ENCODE assay signal across 12 mouse cellular contexts in the genomic region with DNA sequence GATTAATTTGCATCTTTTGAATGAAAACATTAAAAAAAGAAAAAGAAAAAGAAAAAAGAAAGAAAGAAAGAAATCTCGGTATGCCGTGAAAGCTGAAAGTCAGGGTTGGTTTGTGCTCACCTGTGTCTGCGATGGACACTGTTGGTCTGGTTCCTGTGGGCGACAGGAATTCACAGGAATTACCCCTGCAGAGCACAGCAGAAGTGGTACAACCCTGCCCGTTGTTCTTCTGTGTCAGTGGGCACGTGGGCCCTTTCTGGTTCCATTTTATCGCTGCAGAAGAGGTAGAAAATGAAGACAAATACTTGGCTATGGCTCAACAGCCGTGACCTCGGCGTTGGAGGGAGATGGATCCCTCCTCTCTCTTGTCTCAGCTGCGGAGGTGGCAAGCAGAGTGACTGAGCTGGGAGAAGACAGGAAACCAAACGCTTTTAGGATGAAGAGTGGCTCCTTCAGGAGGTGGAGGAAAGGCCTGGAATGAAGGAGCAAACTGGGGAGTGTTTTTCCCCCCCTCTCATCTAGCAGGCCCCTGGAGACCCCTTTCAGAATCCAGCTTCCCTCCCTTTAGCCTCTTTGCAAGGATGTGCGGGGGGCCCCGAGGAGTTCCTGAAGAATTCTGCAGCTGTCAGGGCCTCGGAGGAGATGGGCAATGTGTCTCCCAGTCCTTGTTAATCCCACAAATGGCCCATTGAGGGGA.
DNase-seq lines count a peak whose midpoint lies in the region; ATAC-seq lines count a peak whose summit lies in the region.
"Had no signal": no experiment of that assay in that cellular context is flagged by ENCODE, and none has a peak within 500 bp of the region (broad histone marks: within the 10 kb centered on the region; RNA-seq: fewer than 3 reads in every experiment).

No protein-coding gene starts in this region.

- no peak for ATAC-seq in hindbrain, embryonic 12.5 days (ENCODE audit: low FRiP score)
- peak; percentile 48; the same call in 1 of the 2 replicates for ATAC-seq in embryonic facial prominence, embryonic 14.5 days (ENCODE audit: low read depth)
- ATAC-seq in neural tube, embryonic 14.5 days (ENCODE audit: low read depth): peak; percentile 21; the same call in 1 of the 2 replicates
- ATAC-seq in erythroid progenitor cell, adult 5-6 weeks (replicated peaks; ENCODE audit: low FRiP score, poor library complexity, severe bottlenecking): no peak

- no peak overlapping the region for H3K9ac ChIP-seq in hindbrain, embryonic 12.5 days
- no peak overlapping the region for H3K9ac ChIP-seq in embryonic facial prominence, embryonic 14.5 days (ENCODE audit: low read depth, low read length)
- no peak overlapping the region for H3K9ac ChIP-seq in neural tube, embryonic 14.5 days (replicated peaks; ENCODE audit: low read depth, low read length)
- H3K9ac ChIP-seq: hindbrain, embryonic 15.5 days had no signal

- WGBS in hindbrain, embryonic 10.5 days: 66% methylated on average over 15 of the region's 15 CpGs
- 53% methylated on average over 15 of the region's 15 CpGs for WGBS in hindbrain, embryonic 12.5 days
- WGBS in embryonic facial prominence, embryonic 14.5 days: 44% methylated on average over 15 of the region's 15 CpGs
- 43% methylated on average over 15 of the region's 15 CpGs for WGBS in neural tube, embryonic 14.5 days

- H3K4me3 ChIP-seq in hindbrain, embryonic 10.5 days: no peak overlapping the region
- H3K4me3 ChIP-seq in hindbrain, embryonic 12.5 days: no peak overlapping the region
- H3K4me3 ChIP-seq in embryonic facial prominence, embryonic 14.5 days (ENCODE audit: low read depth, low read length): no peak overlapping the region
- no peak overlapping the region for H3K4me3 ChIP-seq in neural tube, embryonic 14.5 days (ENCODE audit: low read depth, low read length)
- H3K4me3 ChIP-seq: heart, adult 2 months; hindbrain, embryonic 15.5 days had no signal

- H3K4me2 ChIP-seq in hindbrain, embryonic 12.5 days (replicated peaks): no peak overlapping the region
- no peak overlapping the region for H3K4me2 ChIP-seq in embryonic facial prominence, embryonic 14.5 days (ENCODE audit: low read depth, low read length)
- H3K4me2 ChIP-seq in neural tube, embryonic 14.5 days (ENCODE audit: low read depth, low read length): no peak overlapping the region
- H3K4me2 ChIP-seq: hindbrain, embryonic 15.5 days had no signal

- H3K4me1 ChIP-seq in hindbrain, embryonic 10.5 days (replicated peaks): peaks cover 11% of the 10 kb centered on the region
- H3K4me1 ChIP-seq in hindbrain, embryonic 12.5 days: peaks cover 11% of the 10 kb centered on the region
- H3K4me1 ChIP-seq in embryonic facial prominence, embryonic 14.5 days (ENCODE audit: control insufficient read depth, insufficient read depth, low read length): peaks cover 8% of the 10 kb centered on the region; the same call in 1 of the 2 replicates
- peaks cover 3% of the 10 kb centered on the region; the same call in 1 of the 2 replicates for H3K4me1 ChIP-seq in neural tube, embryonic 14.5 days (ENCODE audit: control insufficient read depth, insufficient read depth, low read length)

- no peaks in the 10 kb centered on the region for H3K9me3 ChIP-seq in hindbrain, embryonic 10.5 days
- H3K9me3 ChIP-seq in hindbrain, embryonic 12.5 days (replicated peaks): no peaks in the 10 kb centered on the region
- H3K9me3 ChIP-seq in embryonic facial prominence, embryonic 14.5 days (ENCODE audit: control insufficient read depth, low read length): no peaks in the 10 kb centered on the region
- no peaks in the 10 kb centered on the region for H3K9me3 ChIP-seq in neural tube, embryonic 14.5 days (ENCODE audit: control insufficient read depth, low read length)
- H3K9me3 ChIP-seq: hindbrain, embryonic 15.5 days had no signal

- DNase-seq in hindbrain, embryonic 10.5 days (ENCODE audit: low spot score): no peak
- DNase-seq in right cerebral cortex, postnatal 14 days: peak; percentile 35
- DNase-seq in right cerebral cortex, postnatal 4 days: no peak
- no peak for DNase-seq in embryonic facial prominence, embryonic 14.5 days (ENCODE audit: low spot score)
- DNase-seq in T-cell, adult 2 months (ENCODE audit: low spot score): no peak
- DNase-seq: heart, adult 2 months; spleen, adult 18-20 months; thymus, postnatal 25 days had no signal

- no peaks in the 10 kb centered on the region for H3K27me3 ChIP-seq in hindbrain, embryonic 10.5 days (ENCODE audit: insufficient read depth, poor library complexity, severe bottlenecking)
- no peaks in the 10 kb centered on the region for H3K27me3 ChIP-seq in hindbrain, embryonic 12.5 days
- H3K27me3 ChIP-seq in embryonic facial prominence, embryonic 14.5 days (replicated peaks; ENCODE audit: control insufficient read depth, insufficient read depth, low read length): no peaks in the 10 kb centered on the region
- H3K27me3 ChIP-seq in neural tube, embryonic 14.5 days (ENCODE audit: control insufficient read depth, insufficient read depth, low read length): no peaks in the 10 kb centered on the region
- H3K27me3 ChIP-seq: hindbrain, embryonic 15.5 days had no signal

- H3K36me3 ChIP-seq in hindbrain, embryonic 10.5 days: no peaks in the 10 kb centered on the region
- H3K36me3 ChIP-seq in hindbrain, embryonic 12.5 days: no peaks in the 10 kb centered on the region
- no peaks in the 10 kb centered on the region for H3K36me3 ChIP-seq in embryonic facial prominence, embryonic 14.5 days (ENCODE audit: control insufficient read depth, insufficient read depth, low read length)
- no peaks in the 10 kb centered on the region for H3K36me3 ChIP-seq in neural tube, embryonic 14.5 days (ENCODE audit: control insufficient read depth, insufficient read depth, low read length)
- H3K36me3 ChIP-seq: hindbrain, embryonic 15.5 days had no signal

- H3K27ac ChIP-seq in hindbrain, embryonic 10.5 days: peak overlapping the region; percentile 17; the same call in 1 of the 2 replicates
- no peak overlapping the region for H3K27ac ChIP-seq in hindbrain, embryonic 12.5 days
- no peak overlapping the region for H3K27ac ChIP-seq in embryonic facial prominence, embryonic 14.5 days (replicated peaks; ENCODE audit: low read depth, low read length)
- no peak overlapping the region for H3K27ac ChIP-seq in neural tube, embryonic 14.5 days (ENCODE audit: low read depth, low read length)
- H3K27ac ChIP-seq: heart, adult 2 months had no signal

Comparison
In these comparisons a context has a peak if more than half of its experiments do, and no peak if none do; other contexts are left out.
1. ATAC-seq: peak in embryonic facial prominence, embryonic 14.5 days (single experiment) and neural tube, embryonic 14.5 days (single experiment); none in hindbrain, embryonic 12.5 days (single experiment) and erythroid progenitor cell, adult 5-6 weeks (single experiment).